Comparison of ENCODE assay signal across 27 mouse cellular contexts in the genomic region with DNA sequence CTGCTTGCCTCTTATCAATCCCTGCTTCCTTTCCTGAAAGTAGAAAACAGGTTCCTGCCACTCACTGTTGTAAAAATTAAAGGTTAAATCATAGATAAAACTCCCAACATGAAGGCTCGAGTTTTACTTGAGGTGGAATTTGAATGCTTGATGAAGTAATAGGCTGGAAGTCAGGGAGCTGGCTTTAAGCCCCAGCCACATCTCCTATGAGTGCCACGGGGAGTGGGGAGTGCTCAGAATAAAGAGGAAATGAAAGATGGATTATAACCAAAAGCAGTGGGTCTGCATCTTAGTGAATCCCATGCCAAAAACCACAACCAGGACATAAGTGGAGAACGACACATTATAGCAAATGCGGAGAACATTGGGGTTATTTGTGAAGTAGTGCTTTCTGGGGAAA. TPM values are rescaled to one million over a fixed set of nuclear protein-coding genes. Genes with fewer than 3 reads are reported as not detected.
A peak's percentile ranks its signal among the peaks of the same experiment; 100 is the strongest.
DNase-seq lines count a peak whose midpoint lies in the region; ATAC-seq and TF ChIP-seq lines count a peak whose summit lies in the region.
"Had no signal": no experiment of that assay in that cellular context is flagged by ENCODE, and none has a peak within 500 bp of the region (broad histone marks: within the 10 kb centered on the region; RNA-seq: fewer than 3 reads in every experiment).

No protein-coding gene starts in this region.

- H3K36me3 ChIP-seq in heart, embryonic 10.5 days: no peaks in the 10 kb centered on the region
- H3K36me3 ChIP-seq in midbrain, postnatal 0 days (ENCODE audit: insufficient read depth, low read length): no peaks in the 10 kb centered on the region
- no peaks in the 10 kb centered on the region for H3K36me3 ChIP-seq in midbrain, embryonic 16.5 days (ENCODE audit: control insufficient read depth, insufficient read depth, low read length)
- H3K36me3 ChIP-seq in limb, embryonic 12.5 days: no peaks in the 10 kb centered on the region
- H3K36me3 ChIP-seq: embryonic facial prominence, embryonic 15.5 days; forebrain, embryonic 10.5 days; hindbrain, embryonic 13.5 days; kidney, embryonic 15.5 days; midbrain, embryonic 13.5 days; neural tube, embryonic 15.5 days had no signal

- H3K27me3 ChIP-seq in heart, embryonic 10.5 days (ENCODE audit: insufficient read depth, poor library complexity, severe bottlenecking): no peaks in the 10 kb centered on the region
- H3K27me3 ChIP-seq in midbrain, postnatal 0 days (ENCODE audit: insufficient read depth, low read length): no peaks in the 10 kb centered on the region
- no peaks in the 10 kb centered on the region for H3K27me3 ChIP-seq in midbrain, embryonic 16.5 days (ENCODE audit: control insufficient read depth, insufficient read depth, low read depth, low read length)
- no peaks in the 10 kb centered on the region for H3K27me3 ChIP-seq in limb, embryonic 12.5 days
- H3K27me3 ChIP-seq: embryonic facial prominence, embryonic 15.5 days; hindbrain, embryonic 13.5 days; kidney, embryonic 15.5 days; midbrain, embryonic 13.5 days; neural tube, embryonic 15.5 days had no signal

- TF ChIP-seq CTCF in midbrain, postnatal 0 days (IDR thresholded peaks at IDR 0.05): no peak

- H3K4me1 ChIP-seq in heart, embryonic 10.5 days: peaks cover 60% of the 10 kb centered on the region
- H3K4me1 ChIP-seq in midbrain, postnatal 0 days (ENCODE audit: insufficient read depth, low read length): no peaks in the 10 kb centered on the region
- peaks cover 2% of the 10 kb centered on the region; the same call in 1 of the 2 replicates for H3K4me1 ChIP-seq in midbrain, embryonic 16.5 days (ENCODE audit: control insufficient read depth, insufficient read depth, low read length)
- peaks cover 24% of the 10 kb centered on the region for H3K4me1 ChIP-seq in limb, embryonic 12.5 days (replicated peaks)

- no peak overlapping the region for H3K9ac ChIP-seq in midbrain, postnatal 0 days (replicated peaks; ENCODE audit: low read length, poor library complexity, severe bottlenecking)
- no peak overlapping the region for H3K9ac ChIP-seq in midbrain, embryonic 16.5 days (ENCODE audit: low read depth, low read length)
- no peak overlapping the region for H3K9ac ChIP-seq in limb, embryonic 12.5 days (replicated peaks)
- H3K9ac ChIP-seq: embryonic facial prominence, embryonic 15.5 days; hindbrain, embryonic 13.5 days; kidney, embryonic 15.5 days; midbrain, embryonic 13.5 days; neural tube, embryonic 15.5 days had no signal

- whole genome bisulfite sequencing in heart, embryonic 10.5 days: 57% methylated on average over 4 of the region's 4 CpGs
- 63% methylated on average over 4 of the region's 4 CpGs for WGBS in midbrain, postnatal 0 days
- 74% methylated on average over 4 of the region's 4 CpGs for WGBS in midbrain, embryonic 16.5 days
- 59% methylated on average over 4 of the region's 4 CpGs for WGBS in limb, embryonic 12.5 days

- no peak for DNase-seq in heart, embryonic 10.5 days (ENCODE audit: low spot score)
- no peak for DNase-seq in heart, postnatal 14 days
- no peak for DNase-seq in midbrain, postnatal 0 days (ENCODE audit: low spot score)
- no peak for DNase-seq in testis, postnatal 10 days (ENCODE audit: low spot score)
- no peak for DNase-seq in layer of hippocampus, postnatal 36 days
- no peak for DNase-seq in cerebellum, postnatal 4 days (ENCODE audit: low spot score in 2 of 2)
- DNase-seq: cerebellum, adult 8-10 months; kidney, postnatal 4 days; layer of hippocampus, adult 9-11 months; liver; right cerebral cortex, postnatal 14 days; spleen, adult 18-20 months; thymus, postnatal 36 days had no signal

- no peaks in the 10 kb centered on the region for H3K9me3 ChIP-seq in heart, embryonic 10.5 days
- H3K9me3 ChIP-seq in midbrain, postnatal 0 days (ENCODE audit: low read length): no peaks in the 10 kb centered on the region
- H3K9me3 ChIP-seq in midbrain, embryonic 16.5 days (replicated peaks; ENCODE audit: control insufficient read depth, low read length, poor library complexity, severe bottlenecking): no peaks in the 10 kb centered on the region
- H3K9me3 ChIP-seq in limb, embryonic 12.5 days: no peaks in the 10 kb centered on the region
- H3K9me3 ChIP-seq: embryonic facial prominence, embryonic 15.5 days; forebrain, embryonic 10.5 days; hindbrain, embryonic 13.5 days; kidney, embryonic 15.5 days; midbrain, embryonic 13.5 days; neural tube, embryonic 15.5 days had no signal

- peak overlapping the region; percentile 82 for H3K27ac ChIP-seq in heart, embryonic 10.5 days
- peak overlapping the region; percentile 18; the same call in 1 of the 2 replicates for H3K27ac ChIP-seq in midbrain, postnatal 0 days (ENCODE audit: low read depth, low read length)
- H3K27ac ChIP-seq in midbrain, embryonic 16.5 days (ENCODE audit: low read length): no peak overlapping the region
- peak overlapping the region; percentile 71; the same call in 1 of the 2 replicates for H3K27ac ChIP-seq in limb, embryonic 12.5 days
- H3K27ac ChIP-seq: embryonic facial prominence, embryonic 15.5 days; forebrain, embryonic 10.5 days; hindbrain, embryonic 13.5 days; kidney, embryonic 15.5 days; midbrain, embryonic 13.5 days; neural tube, embryonic 15.5 days had no signal

- no peak overlapping the region for H3K4me2 ChIP-seq in midbrain, postnatal 0 days (ENCODE audit: low read depth, low read length, poor library complexity, severe bottlenecking)
- no peak overlapping the region for H3K4me2 ChIP-seq in midbrain, embryonic 16.5 days (ENCODE audit: low read length)
- no peak overlapping the region for H3K4me2 ChIP-seq in limb, embryonic 12.5 days
- H3K4me2 ChIP-seq: embryonic facial prominence, embryonic 15.5 days; hindbrain, embryonic 13.5 days; kidney, embryonic 15.5 days; midbrain, embryonic 13.5 days; neural tube, embryonic 15.5 days had no signal

- no peak overlapping the region for H3K4me3 ChIP-seq in heart, embryonic 10.5 days
- no peak overlapping the region for H3K4me3 ChIP-seq in midbrain, postnatal 0 days (ENCODE audit: low read depth, low read length)
- H3K4me3 ChIP-seq in midbrain, embryonic 16.5 days (ENCODE audit: low read depth, low read length): no peak overlapping the region
- H3K4me3 ChIP-seq in limb, embryonic 12.5 days (replicated peaks): no peak overlapping the region
- H3K4me3 ChIP-seq: embryonic facial prominence, embryonic 15.5 days; forebrain, embryonic 10.5 days; hindbrain, embryonic 13.5 days; kidney, embryonic 15.5 days; midbrain, embryonic 13.5 days; neural tube, embryonic 15.5 days had no signal

- no peak for ATAC-seq in midbrain, postnatal 0 days (ENCODE audit: low FRiP score)
- ATAC-seq in midbrain, embryonic 16.5 days: no peak
- no peak for ATAC-seq in limb, embryonic 12.5 days (ENCODE audit: insufficient number of reproducible peaks, insufficient read depth, low FRiP score, low TSS enrichment, low read depth)
- ATAC-seq: midbrain, embryonic 13.5 days had no signal

- intact Hi-C loops in heart, postnatal 14 days (cut with DNase I): no loop called here

RNA-seq across cellular contexts. Expression of gene Gucy2d, which starts 24.2 kb away (rescaled TPM):
- polyA plus RNA-seq in heart, embryonic 10.5 days (2016; fragmentation: Nextera tagmentation; extraction: Ambion mirVana): not detected in 2 replicates
- total RNA-seq in heart, postnatal 14 days (2021): under 1 TPM in 1 of 2 experiments, not detected in 1; 0.17 TPM
- 0.05 TPM in 1 of 2 replicates, not detected in the other for total RNA-seq in midbrain, postnatal 0 days (2014; rRNA removed)
- 0.05 TPM in 1 of 2 replicates, not detected in the other for polyA plus RNA-seq in midbrain, postnatal 0 days (2015; fragmentation: Nextera tagmentation; extraction: Ambion mirVana)
- polyA plus RNA-seq in midbrain, embryonic 16.5 days (2015; fragmentation: Nextera tagmentation; extraction: Ambion mirVana): 0.05 TPM in 1 of 2 replicates, not detected in the other
- 0.08 TPM in 1 of 2 replicates, not detected in the other for polyA plus RNA-seq in limb, embryonic 12.5 days (2016; fragmentation: Nextera tagmentation; extraction: Ambion mirVana)
- not detected for total RNA-seq in layer of hippocampus, postnatal 36 days (2021)
- total RNA-seq: adrenal gland, postnatal 4 days; megakaryocyte progenitor cell, adult 5-6 weeks had no signal
- polyA plus RNA-seq: cortical plate, adult 2 months; embryonic facial prominence, embryonic 15.5 days; forebrain, embryonic 10.5 days; heart, embryonic 16.5 days; intestine, embryonic 14.5 days; liver, embryonic 16.5 days; midbrain, embryonic 13.5 days had no signal

RNA-seq across cellular contexts. Expression of gene Tsku, which starts 54.9 kb away (rescaled TPM):
- polyA plus RNA-seq in heart, embryonic 10.5 days (2016; fragmentation: Nextera tagmentation; extraction: Ambion mirVana): 5.6 and 5.7 TPM in 2 replicates
- total RNA-seq in heart, postnatal 14 days (2021): 1 to 10 TPM; 4.0 to 4.4 TPM
- total RNA-seq in midbrain, postnatal 0 days (2014; rRNA removed): 30.7 and 32.1 TPM in 2 replicates
- 6.1 and 7.0 TPM in 2 replicates for polyA plus RNA-seq in midbrain, postnatal 0 days (2015; fragmentation: Nextera tagmentation; extraction: Ambion mirVana)
- polyA plus RNA-seq in midbrain, embryonic 16.5 days (2015; fragmentation: Nextera tagmentation; extraction: Ambion mirVana): 7.0 and 8.0 TPM in 2 replicates
- 15.4 and 16.7 TPM in 2 replicates for polyA plus RNA-seq in limb, embryonic 12.5 days (2016; fragmentation: Nextera tagmentation; extraction: Ambion mirVana)
- total RNA-seq in layer of hippocampus, postnatal 36 days (2021): 1 to 10 TPM; 1.4 TPM
- total RNA-seq: megakaryocyte progenitor cell, adult 5-6 weeks had no signal
